Mouse (Mus musculus): ENCODE measurements at regions not wholly inside any gene's neighbourhood (a gene's known extent, or its start where the extent isn't known, plus 50 kb on each side); places are given as distances from the start of the nearest gene placed in this dataset.

- WGBS = 85% methylated on average over 5 of the region's 5 CpGs
- TF ChIP-seq CTCF (IDR thresholded peaks at IDR 0.05) (no peak), EP300 (IDR thresholded peaks at IDR 0.05; ENCODE audit: insufficient read depth, low read depth, low read length) (no peak), POLR2A (IDR thresholded peaks at IDR 0.05; ENCODE audit: insufficient read depth, low read depth, low read length) (no peak)
These were observed 295.1 kb upstream of the Igfbp3 start for GRCm38 (mm10) chr11:7508861-7509260.

GRCm38 (mm10) chr11:7506421-7506945 lies 292.8 kb upstream of the Igfbp3 start:
- H3K27me3 ChIP-seq (ENCODE audit: control insufficient read depth, insufficient read depth, low read length) = no peaks in the 10 kb centered on the region
- no peaks in the 10 kb centered on the region for H3K79me2 ChIP-seq (replicated peaks; ENCODE audit: control insufficient read depth, insufficient read depth, low read length)
- WGBS = 59% methylated on average over 7 of the region's 7 CpGs
- intact Hi-C loops (cut with DNase I) = loop anchor here (10.0 kb wide), 2 partner anchors 328 to 708 kb away; no protein-coding TSS in a partner anchor
- H3K4me1 ChIP-seq (ENCODE audit: control insufficient read depth, insufficient read depth, low read length) = peaks cover 5% of the 10 kb centered on the region
- 0 out of 2 replicates have a peak overlapping the region, but pooled peaks have one; percentile 3 for H3K27ac ChIP-seq
- no peak for TF ChIP-seq EP300 (IDR thresholded peaks at IDR 0.05; ENCODE audit: insufficient read depth, low read depth, low read length)
- TF ChIP-seq POLR2A (IDR thresholded peaks at IDR 0.05; ENCODE audit: insufficient read depth, low read depth, low read length) = no peak
- no peak for TF ChIP-seq CTCF (IDR thresholded peaks at IDR 0.05)
- no peak overlapping the region for H3K4me3 ChIP-seq
- H3K36me3 ChIP-seq (ENCODE audit: control insufficient read depth, insufficient read depth, low read length) = peaks cover 3% of the 10 kb centered on the region; the same call in 1 of the 2 replicates
- no peak overlapping the region for H3K9ac ChIP-seq (ENCODE audit: low read depth, low read length)
- no peak for DNase-seq

More at GRCm38 (mm10) chr11:7508861-7509260, 295.1 kb upstream of the Igfbp3 start:
- H3K27me3 ChIP-seq (ENCODE audit: control insufficient read depth, insufficient read depth, low read length) = no peaks in the 10 kb centered on the region
- no peak for DNase-seq
- no peaks in the 10 kb centered on the region for H3K79me2 ChIP-seq (replicated peaks; ENCODE audit: control insufficient read depth, insufficient read depth, low read length)
- H3K4me3 ChIP-seq = no peak overlapping the region
- peaks cover 3% of the 10 kb centered on the region for H3K4me1 ChIP-seq (ENCODE audit: control insufficient read depth, insufficient read depth, low read length)
- H3K27ac ChIP-seq = no peak overlapping the region
- intact Hi-C loops (cut with DNase I) = loop anchor here (10.0 kb wide), 2 partner anchors 326 to 706 kb away; no protein-coding TSS in a partner anchor
- no peaks in the 10 kb centered on the region; the same call in 1 of the 2 replicates for H3K36me3 ChIP-seq (ENCODE audit: control insufficient read depth, insufficient read depth, low read length)
- no peak overlapping the region for H3K9ac ChIP-seq (ENCODE audit: low read depth, low read length)

- no peaks in the 10 kb centered on the region for H3K27me3 ChIP-seq (ENCODE audit: control insufficient read depth, insufficient read depth, low read length)
- peaks cover 3% of the 10 kb centered on the region; the same call in 1 of the 2 replicates for H3K36me3 ChIP-seq (ENCODE audit: control insufficient read depth, insufficient read depth, low read length)
- peak; percentile 55 to 63 for DNase-seq
- TF ChIP-seq EP300 (IDR thresholded peaks at IDR 0.05; ENCODE audit: insufficient read depth, low read depth, low read length) = peak; percentile 77
- no peak for TF ChIP-seq CTCF (IDR thresholded peaks at IDR 0.05)
- intact Hi-C loops (cut with DNase I) = loop anchor here (10.0 kb wide), 2 partner anchors 330 to 710 kb away; no protein-coding TSS in a partner anchor
- no peaks in the 10 kb centered on the region for H3K79me2 ChIP-seq (replicated peaks; ENCODE audit: control insufficient read depth, insufficient read depth, low read length)
- peak overlapping the region; percentile 73 for H3K27ac ChIP-seq
- 51% methylated on average over 10 of the region's 10 CpGs for WGBS
- peaks cover 5% of the 10 kb centered on the region for H3K4me1 ChIP-seq (ENCODE audit: control insufficient read depth, insufficient read depth, low read length)
- H3K9ac ChIP-seq (ENCODE audit: low read depth, low read length) = no peak overlapping the region
- H3K4me3 ChIP-seq = no peak overlapping the region
These were observed 291.1 kb upstream of the Igfbp3 start for GRCm38 (mm10) chr11:7504651-7505321.

GRCm38 (mm10) chr11:7502679-7503078 lies 289.0 kb upstream of the Igfbp3 start:
- Histone ChIP-seq H3K36me3 (ENCODE audit: control insufficient read depth, insufficient read depth, low read length) (peaks cover 3% of the 10 kb centered on the region; the same call in 1 of the 2 replicates), H3K9ac (ENCODE audit: low read depth, low read length) (no peak overlapping the region), H3K79me2 (replicated peaks; ENCODE audit: control insufficient read depth, insufficient read depth, low read length) (no peaks in the 10 kb centered on the region), H3K27me3 (ENCODE audit: control insufficient read depth, insufficient read depth, low read length) (no peaks in the 10 kb centered on the region), H3K4me1 (ENCODE audit: control insufficient read depth, insufficient read depth, low read length) (peaks cover 5% of the 10 kb centered on the region), H3K27ac (peak overlapping the region; percentile 27), H3K4me3 (no peak overlapping the region)
- no peak for TF ChIP-seq CTCF (IDR thresholded peaks at IDR 0.05)
- no peak for TF ChIP-seq POLR2A (IDR thresholded peaks at IDR 0.05; ENCODE audit: insufficient read depth, low read depth, low read length)
- no peak for TF ChIP-seq EP300 (IDR thresholded peaks at IDR 0.05; ENCODE audit: insufficient read depth, low read depth, low read length)
- WGBS = 46% methylated on average over 2 of the region's 2 CpGs
- DNase-seq = no peak
- intact Hi-C loops (cut with DNase I) = loop anchor here (10.0 kb wide), 2 partner anchors 332 to 712 kb away; no protein-coding TSS in a partner anchor

- peaks cover 5% of the 10 kb centered on the region for H3K4me1 ChIP-seq (ENCODE audit: control insufficient read depth, insufficient read depth, low read length)
- no peak overlapping the region for H3K4me3 ChIP-seq
- no peak for TF ChIP-seq CTCF (IDR thresholded peaks at IDR 0.05)
- no peak for TF ChIP-seq EP300 (IDR thresholded peaks at IDR 0.05; ENCODE audit: insufficient read depth, low read depth, low read length)
- TF ChIP-seq POLR2A (IDR thresholded peaks at IDR 0.05; ENCODE audit: insufficient read depth, low read depth, low read length) = no peak
- 60% methylated on average over 2 of the region's 2 CpGs for WGBS
- intact Hi-C loops (cut with DNase I) = loop anchor here (10.0 kb wide), 2 partner anchors 333 to 713 kb away; no protein-coding TSS in a partner anchor
- H3K36me3 ChIP-seq (ENCODE audit: control insufficient read depth, insufficient read depth, low read length) = peaks cover 3% of the 10 kb centered on the region; the same call in 1 of the 2 replicates
- no peaks in the 10 kb centered on the region for H3K79me2 ChIP-seq (replicated peaks; ENCODE audit: control insufficient read depth, insufficient read depth, low read length)
- H3K9ac ChIP-seq (ENCODE audit: low read depth, low read length) = no peak overlapping the region
- no peak for DNase-seq
- H3K27me3 ChIP-seq (ENCODE audit: control insufficient read depth, insufficient read depth, low read length) = no peaks in the 10 kb centered on the region
- H3K27ac ChIP-seq = peak overlapping the region; percentile 27
These were observed 288.3 kb upstream of the Igfbp3 start for GRCm38 (mm10) chr11:7502045-7502444.

- H3K27ac ChIP-seq = peak overlapping the region; percentile 68
- no peak overlapping the region for H3K4me3 ChIP-seq
- 33% methylated on average over 6 of the region's 6 CpGs for WGBS
- no peaks in the 10 kb centered on the region; the same call in none of the 2 replicates for H3K4me1 ChIP-seq (ENCODE audit: control insufficient read depth, insufficient read depth, low read length)
- intact Hi-C loops (cut with DNase I) = loop anchor here (2.0 kb wide), 1 partner anchor 283 kb away; no protein-coding TSS in a partner anchor
- TF ChIP-seq EP300 (IDR thresholded peaks at IDR 0.05; ENCODE audit: insufficient read depth, low read depth, low read length) (no peak), POLR2A (IDR thresholded peaks at IDR 0.05; ENCODE audit: insufficient read depth, low read depth, low read length) (no peak), CTCF (IDR thresholded peaks at IDR 0.05) (no peak)
- no peaks in the 10 kb centered on the region for H3K79me2 ChIP-seq (replicated peaks; ENCODE audit: control insufficient read depth, insufficient read depth, low read length)
- no peaks in the 10 kb centered on the region for H3K27me3 ChIP-seq (ENCODE audit: control insufficient read depth, insufficient read depth, low read length)
- H3K9ac ChIP-seq (ENCODE audit: low read depth, low read length) = no peak overlapping the region
- no peaks in the 10 kb centered on the region; the same call in 1 of the 2 replicates for H3K36me3 ChIP-seq (ENCODE audit: control insufficient read depth, insufficient read depth, low read length)
- DNase-seq = no peak
These were observed 284.1 kb upstream of the Igfbp3 start for GRCm38 (mm10) chr11:7497803-7498202.

Measured in heart, adult 2 months (tissue).